Mouse (Mus musculus) heart, postnatal 10 days (tissue): ENCODE data around the gene Ercc4. TPM values are rescaled to one million over a fixed set of nuclear protein-coding genes. Genes with fewer than 3 reads are reported as not detected.
"Not testable (repeated sequence)": the region's sequence is repeated elsewhere in the genome, so short reads cannot be mapped to it uniquely, and the experiment has no call there.

Experiments used
- DNase-seq, 2 experiments: peaks; one replicate each; pipeline ENCODE4 v3.0.0; 2021
- intact Hi-C: fragments of 180-260 bp; cut with DNase I; formaldehyde crosslinking; loops from one replicate; pipeline ENCODE4 v1.15.1; 2025
- total RNA-seq, 2 experiments: library from RNA; stranded (reverse); gene quantifications; 2 replicates each; pipeline ENCODE4 v1.2.3; 2021

The Ercc4 gene
- total RNA-seq: 10 to 100 TPM; 10.4 to 10.8 TPM

- intact Hi-C loops: no loop called here
- peak; percentile 98 for DNase-seq
These were observed at the start of gene Ercc4 for GRCm38 (mm10) chr16:13109156-13109989. Gene Ercc4 (plus strand): TSS chr16:13109684.

- intact Hi-C loops: no loop called here
These were observed 48.4 kb upstream of the Ercc4 start for GRCm38 (mm10) chr16:13061113-13061512.

GRCm38 (mm10) chr16:13074176-13074575, 35.3 kb upstream of the Ercc4 start:
- intact Hi-C loops: no loop called here
- DNase-seq: no peak

More at GRCm38 (mm10) chr16:13061113-13061512, 48.4 kb upstream of the Ercc4 start:
- DNase-seq: no peak

- intact Hi-C loops: no loop called here
- DNase-seq: no peak
These were observed 29.3 kb upstream of the Ercc4 start for GRCm38 (mm10) chr16:13080161-13080560.

GRCm38 (mm10) chr16:13083155-13083798, 26.2 kb upstream of the Ercc4 start:
- intact Hi-C loops: no loop called here
- no peak for DNase-seq

- no peak for DNase-seq
- intact Hi-C loops: no loop called here
These were observed 1.1 kb upstream of the Ercc4 start for GRCm38 (mm10) chr16:13108356-13108755.

- DNase-seq: no peak
- intact Hi-C loops: loop anchor here (10.0 kb wide), 3 partner anchors 415 to 625 kb away; partner anchors contain the start of gene Pla2g10
These were observed 609 bp downstream of the Ercc4 start for GRCm38 (mm10) chr16:13109990-13110595.

- intact Hi-C loops: loop anchor here (10.0 kb wide), 3 partner anchors 410 to 620 kb away; partner anchors contain the start of gene Pla2g10
- no peak for DNase-seq
These were observed 5.3 kb downstream of the Ercc4 start for GRCm38 (mm10) chr16:13114821-13115220.

- not testable (repeated sequence) for DNase-seq
- intact Hi-C loops: loop anchor here (10.0 kb wide), 3 partner anchors 409 to 619 kb away; partner anchors contain the start of gene Pla2g10
These were observed 6.0 kb downstream of the Ercc4 start for GRCm38 (mm10) chr16:13115466-13115865.

GRCm38 (mm10) chr16:13117299-13117966, 7.9 kb downstream of the Ercc4 start:
- intact Hi-C loops: loop anchor here (10.0 kb wide), 3 partner anchors 407 to 617 kb away; partner anchors contain the start of gene Pla2g10
- peak; percentile 63 to 72 for DNase-seq

- no peak for DNase-seq
- intact Hi-C loops: loop anchor here (1.0 to 10.0 kb wide), 4 partner anchors 291 to 617 kb away; partner anchors contain the start of gene Pla2g10
These were observed 8.5 kb downstream of the Ercc4 start for GRCm38 (mm10) chr16:13117967-13118430.

GRCm38 (mm10) chr16:13118754-13119294, 9.3 kb downstream of the Ercc4 start:
- no peak for DNase-seq
- intact Hi-C loops: loop anchor here (1.0 to 10.0 kb wide), 4 partner anchors 290 to 616 kb away; partner anchors contain the start of gene Pla2g10

- no peak for DNase-seq
- intact Hi-C loops: loop anchor here (10.0 kb wide), 3 partner anchors 405 to 615 kb away; partner anchors contain the start of gene Pla2g10
These were observed 10.3 kb downstream of the Ercc4 start for GRCm38 (mm10) chr16:13119641-13120350.

- intact Hi-C loops: no loop called here
- no peak for DNase-seq
These were observed 15.9 kb downstream of the Ercc4 start for GRCm38 (mm10) chr16:13125357-13125756.

GRCm38 (mm10) chr16:13127566-13127965, 18.1 kb downstream of the Ercc4 start:
- intact Hi-C loops: no loop called here
- no peak for DNase-seq

GRCm38 (mm10) chr16:13130412-13130811, 20.9 kb downstream of the Ercc4 start:
- intact Hi-C loops: no loop called here
- peak in 1 of 2 experiments; percentile 55 for DNase-seq

- no peak for DNase-seq
- intact Hi-C loops: no loop called here
These were observed 31.7 kb downstream of the Ercc4 start for GRCm38 (mm10) chr16:13141220-13141619.

- intact Hi-C loops: no loop called here
- no peak for DNase-seq
These were observed 34.4 kb downstream of the Ercc4 start for GRCm38 (mm10) chr16:13143932-13144331.
